Mouse (Mus musculus): ENCODE measurements around the gene Ntrk3. TPM values are rescaled to one million over a fixed set of nuclear protein-coding genes. Genes with fewer than 3 reads are reported as not detected.

The Ntrk3 gene
- polyA plus RNA-seq, 1 experiment from 2014 or later: 1.2 TPM

DNA sequence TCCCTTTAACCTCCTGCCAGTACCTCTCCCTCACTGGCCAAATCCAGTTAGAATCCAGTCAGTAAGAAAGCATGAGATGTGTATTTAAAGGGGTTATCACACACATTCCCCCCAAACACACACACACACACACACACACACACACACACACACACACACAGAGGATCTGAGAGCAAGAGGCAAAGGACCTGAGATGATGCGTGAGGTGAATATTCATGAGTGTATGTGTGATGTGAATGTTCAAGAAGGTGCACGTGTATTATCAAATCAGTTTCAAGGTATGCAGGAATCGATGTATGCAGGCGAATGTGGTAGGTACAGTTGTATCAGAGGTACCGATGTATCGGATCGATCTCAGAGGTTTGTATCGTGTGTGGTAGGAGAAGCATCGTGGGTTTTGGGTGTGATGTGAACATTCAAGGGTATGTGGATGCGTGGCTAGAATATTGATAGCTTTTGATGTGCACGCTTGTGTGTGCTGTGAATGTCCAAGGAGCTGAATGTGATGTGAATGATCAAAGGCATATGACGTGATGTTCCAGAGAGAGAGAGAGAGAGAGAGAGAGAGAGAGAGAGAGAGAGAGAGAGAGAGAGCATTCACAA is 30.2 kb upstream of the Ntrk3 start:
- Histone ChIP-seq H3K9me3 (ENCODE audit: control insufficient read depth) (no peaks in the 10 kb centered on the region), H3K36me3 (ENCODE audit: control insufficient read depth, insufficient read depth) (peaks cover under 1% of the 10 kb centered on the region; the same call in 1 of the 2 replicates), H3K9ac (ENCODE audit: low read depth, low read length) (no peak overlapping the region), H3K4me2 (replicated peaks; ENCODE audit: low read depth) (no peak overlapping the region), H3K27ac (ENCODE audit: low read depth, low read length) (no peak overlapping the region), H3K27me3 (replicated peaks; ENCODE audit: control insufficient read depth, insufficient read depth, low read length) (0 out of 2 replicates have a peak, but pooled peaks cover 4% of the 10 kb centered on the region), H3K4me3 (ENCODE audit: low read depth, low read length) (no peak overlapping the region), H3K4me1 (replicated peaks; ENCODE audit: control insufficient read depth, insufficient read depth, low read length) (no peaks in the 10 kb centered on the region)
- no peak for ATAC-seq
- 91% methylated on average over 12 of the region's 12 CpGs for WGBS
- no peak for TF ChIP-seq CTCF (IDR thresholded peaks at IDR 0.05; ENCODE audit: low read depth)

DNA sequence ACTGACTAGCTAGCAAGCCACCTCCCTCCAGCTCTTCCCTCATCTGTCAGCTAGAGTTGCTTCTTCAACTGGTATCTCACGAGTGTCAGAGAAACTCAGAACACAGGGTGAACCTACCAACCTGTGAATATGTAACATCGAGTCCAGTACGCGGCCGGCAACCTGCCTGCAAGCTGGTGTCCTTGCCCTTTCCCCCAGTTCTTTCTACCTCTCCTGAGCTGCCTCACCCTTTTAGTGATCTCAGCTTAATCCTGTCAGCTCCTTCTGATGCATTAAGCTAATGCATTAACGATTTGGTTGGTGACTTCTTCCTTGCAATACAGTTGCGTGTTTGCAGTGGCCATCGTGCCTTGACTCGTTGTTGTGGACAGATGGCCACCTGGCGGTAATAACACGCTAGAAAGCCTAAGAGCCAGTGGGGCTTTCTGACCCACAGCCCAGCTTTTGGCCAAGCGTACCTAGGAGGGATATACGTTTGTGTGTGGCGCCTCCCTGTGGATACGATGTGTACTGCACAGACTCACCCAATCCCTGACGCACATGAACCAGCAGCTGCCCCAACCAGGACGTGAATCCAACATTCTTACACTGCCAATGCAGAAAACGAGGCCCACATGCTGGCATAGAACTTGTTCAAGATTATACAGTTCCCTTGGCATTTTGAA is 28.3 kb upstream of the Ntrk3 start:
- no peak overlapping the region for H3K4me2 ChIP-seq (replicated peaks; ENCODE audit: low read depth)
- 22% methylated on average over 18 of the region's 18 CpGs for WGBS
- peak; percentile 84 for TF ChIP-seq CTCF (IDR thresholded peaks at IDR 0.05; ENCODE audit: low read depth)
- H3K9me3 ChIP-seq (ENCODE audit: control insufficient read depth): no peaks in the 10 kb centered on the region
- ATAC-seq: no peak
- H3K27ac ChIP-seq (ENCODE audit: low read depth, low read length): no peak overlapping the region
- no peaks in the 10 kb centered on the region for H3K36me3 ChIP-seq (ENCODE audit: control insufficient read depth, insufficient read depth)
- H3K4me1 ChIP-seq (replicated peaks; ENCODE audit: control insufficient read depth, insufficient read depth, low read length): no peaks in the 10 kb centered on the region
- no peak overlapping the region for H3K4me3 ChIP-seq (ENCODE audit: low read depth, low read length)
- H3K27me3 ChIP-seq (replicated peaks; ENCODE audit: control insufficient read depth, insufficient read depth, low read length): 0 out of 2 replicates have a peak, but pooled peaks cover 4% of the 10 kb centered on the region
- no peak overlapping the region for H3K9ac ChIP-seq (ENCODE audit: low read depth, low read length)

DNA sequence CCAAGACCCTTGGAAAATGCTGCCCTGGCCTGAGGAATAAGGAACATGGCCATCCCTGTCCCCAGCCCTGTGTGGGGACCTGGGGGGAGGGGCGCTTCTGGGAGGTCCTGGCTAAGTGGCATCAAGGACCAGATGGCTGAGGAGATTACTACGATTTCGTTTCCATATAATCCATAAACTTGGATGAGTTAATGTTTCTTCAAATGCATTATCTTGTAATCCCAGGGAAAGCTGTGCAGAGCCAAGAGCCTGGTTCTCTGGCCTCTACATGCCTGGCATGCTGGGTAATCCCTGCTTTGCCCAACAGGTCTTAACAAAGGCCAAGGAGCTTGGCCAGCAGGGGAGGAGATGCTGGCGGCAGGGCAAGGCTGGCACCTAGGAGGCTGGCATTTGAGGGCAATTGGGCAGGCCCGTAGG is 27.4 kb upstream of the Ntrk3 start:
- Histone ChIP-seq H3K36me3 (ENCODE audit: control insufficient read depth, insufficient read depth) (no peaks in the 10 kb centered on the region), H3K27me3 (replicated peaks; ENCODE audit: control insufficient read depth, insufficient read depth, low read length) (0 out of 2 replicates have a peak, but pooled peaks cover 4% of the 10 kb centered on the region), H3K27ac (ENCODE audit: low read depth, low read length) (no peak overlapping the region), H3K4me2 (replicated peaks; ENCODE audit: low read depth) (no peak overlapping the region), H3K4me3 (ENCODE audit: low read depth, low read length) (no peak overlapping the region), H3K9me3 (ENCODE audit: control insufficient read depth) (no peaks in the 10 kb centered on the region), H3K4me1 (replicated peaks; ENCODE audit: control insufficient read depth, insufficient read depth, low read length) (no peaks in the 10 kb centered on the region), H3K9ac (ENCODE audit: low read depth, low read length) (no peak overlapping the region)
- WGBS: 72% methylated on average over 5 of the region's 5 CpGs
- TF ChIP-seq CTCF (IDR thresholded peaks at IDR 0.05; ENCODE audit: low read depth): no peak
- no peak for ATAC-seq

DNA sequence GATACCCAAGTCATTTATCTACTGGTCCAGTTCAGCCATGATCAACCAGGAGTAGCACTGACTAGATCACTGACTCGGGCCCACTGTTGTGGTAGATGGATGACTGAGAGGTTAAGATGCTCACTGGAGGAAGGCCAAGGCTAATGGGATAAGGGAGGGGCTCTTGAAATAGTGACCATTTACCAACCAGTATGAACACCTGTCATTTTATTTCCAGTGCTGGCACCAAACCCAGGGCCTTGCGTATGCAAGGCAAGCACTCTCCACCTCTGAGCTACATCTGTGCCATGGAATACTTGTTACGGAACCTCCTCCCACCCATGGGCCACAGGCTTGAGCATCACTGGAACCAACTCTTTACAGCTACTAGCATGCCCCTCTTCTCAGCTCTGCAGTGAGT is 26.0 kb upstream of the Ntrk3 start:
- no peak for TF ChIP-seq CTCF (IDR thresholded peaks at IDR 0.05; ENCODE audit: low read depth)
- H3K27me3 ChIP-seq (replicated peaks; ENCODE audit: control insufficient read depth, insufficient read depth, low read length): 0 out of 2 replicates have a peak, but pooled peaks cover 4% of the 10 kb centered on the region
- no peaks in the 10 kb centered on the region for H3K36me3 ChIP-seq (ENCODE audit: control insufficient read depth, insufficient read depth)
- no peak overlapping the region for H3K4me3 ChIP-seq (ENCODE audit: low read depth, low read length)
- H3K9me3 ChIP-seq (ENCODE audit: control insufficient read depth): no peaks in the 10 kb centered on the region
- 85% methylated on average over 3 of the region's 3 CpGs for WGBS
- H3K27ac ChIP-seq (ENCODE audit: low read depth, low read length): no peak overlapping the region
- ATAC-seq: no peak
- no peak overlapping the region for H3K9ac ChIP-seq (ENCODE audit: low read depth, low read length)
- no peaks in the 10 kb centered on the region for H3K4me1 ChIP-seq (replicated peaks; ENCODE audit: control insufficient read depth, insufficient read depth, low read length)
- H3K4me2 ChIP-seq (replicated peaks; ENCODE audit: low read depth): no peak overlapping the region

- H3K27me3 ChIP-seq (replicated peaks; ENCODE audit: control insufficient read depth, insufficient read depth, low read length): no peaks in the 10 kb centered on the region
- H3K27ac ChIP-seq (ENCODE audit: low read depth, low read length): no peak overlapping the region
- H3K36me3 ChIP-seq (ENCODE audit: control insufficient read depth, insufficient read depth): no peaks in the 10 kb centered on the region
- no peak overlapping the region for H3K9ac ChIP-seq (ENCODE audit: low read depth, low read length)
- 71% methylated on average over 8 of the region's 8 CpGs for WGBS
- H3K9me3 ChIP-seq (ENCODE audit: control insufficient read depth): no peaks in the 10 kb centered on the region
- no peak overlapping the region for H3K4me3 ChIP-seq (ENCODE audit: low read depth, low read length)
- no peak for TF ChIP-seq CTCF (IDR thresholded peaks at IDR 0.05; ENCODE audit: low read depth)
- no peak for ATAC-seq
- no peaks in the 10 kb centered on the region for H3K4me1 ChIP-seq (replicated peaks; ENCODE audit: control insufficient read depth, insufficient read depth, low read length)
- H3K4me2 ChIP-seq (replicated peaks; ENCODE audit: low read depth): no peak overlapping the region
Observed at GRCm38 (mm10) chr7:78754458-78755000, 16.7 kb upstream of the Ntrk3 start.

DNA sequence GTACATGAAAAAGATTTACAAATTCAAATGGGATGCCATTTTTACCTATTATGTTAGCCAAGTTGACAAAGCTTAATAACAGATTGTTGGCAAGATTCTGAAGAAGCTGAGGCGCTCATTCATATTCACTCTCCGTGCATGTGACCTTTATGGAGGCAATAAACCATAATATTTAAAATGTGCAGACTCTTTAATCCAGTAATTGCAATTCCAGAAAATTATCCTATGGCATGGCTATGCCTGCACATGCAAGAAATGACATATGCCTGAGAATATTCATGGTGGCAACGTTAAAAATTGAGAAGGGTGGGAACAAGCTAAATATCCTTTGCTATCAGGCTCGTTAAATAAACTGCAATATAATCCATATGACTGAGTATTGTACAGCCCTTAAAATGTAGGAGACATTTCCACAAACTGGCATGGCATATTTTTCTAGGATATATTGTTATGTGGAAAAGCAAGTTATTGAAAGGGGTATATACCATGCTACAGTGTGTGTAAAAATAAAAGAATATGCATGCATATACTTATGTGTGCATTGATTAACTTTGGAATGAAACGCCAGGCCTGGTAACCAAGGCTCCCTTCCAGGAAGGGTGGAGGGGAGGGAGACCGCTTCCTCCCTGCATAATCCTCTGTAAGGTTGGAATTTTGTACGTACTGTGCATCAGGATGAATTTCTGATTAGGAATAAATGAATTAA is 16.1 kb upstream of the Ntrk3 start:
- 76% methylated on average over 7 of the region's 7 CpGs for WGBS
- no peak for ATAC-seq
- no peak for TF ChIP-seq CTCF (IDR thresholded peaks at IDR 0.05; ENCODE audit: low read depth)

More for the DNA sequence above, 16.1 kb upstream of the Ntrk3 start:
- no peaks in the 10 kb centered on the region for H3K27me3 ChIP-seq (replicated peaks; ENCODE audit: control insufficient read depth, insufficient read depth, low read length)
- H3K27ac ChIP-seq (ENCODE audit: low read depth, low read length): no peak overlapping the region
- no peak overlapping the region for H3K4me2 ChIP-seq (replicated peaks; ENCODE audit: low read depth)
- H3K4me3 ChIP-seq (ENCODE audit: low read depth, low read length): no peak overlapping the region
- H3K9me3 ChIP-seq (ENCODE audit: control insufficient read depth): no peaks in the 10 kb centered on the region
- H3K36me3 ChIP-seq (ENCODE audit: control insufficient read depth, insufficient read depth): no peaks in the 10 kb centered on the region
- H3K4me1 ChIP-seq (replicated peaks; ENCODE audit: control insufficient read depth, insufficient read depth, low read length): no peaks in the 10 kb centered on the region
- no peak overlapping the region for H3K9ac ChIP-seq (ENCODE audit: low read depth, low read length)

Measured in intestine, postnatal 0 days (tissue).